Mouse (Mus musculus) kidney, adult 2 months (tissue): ENCODE measurements around the gene Pde2a.

ENCODE experiments used
- CTCF ChIP-seq: fragments of 200-500 bp; conservative IDR thresholded peaks from 2 replicates; pipeline ENCODE4 v1.5.1; 2011; ENCODE audit warnings: low read depth, mild to moderate bottlenecking, control low read depth, low read length, moderate library complexity, mixed read lengths; ENCODE audit not compliant: insufficient read depth, insufficient read length
- POLR2A ChIP-seq: fragments of 200-500 bp; IDR thresholded peaks from one replicate; pipeline ENCODE4 v1.6.1; 2011; ENCODE audit warnings: low read depth, low read length, control low read depth

DNA sequence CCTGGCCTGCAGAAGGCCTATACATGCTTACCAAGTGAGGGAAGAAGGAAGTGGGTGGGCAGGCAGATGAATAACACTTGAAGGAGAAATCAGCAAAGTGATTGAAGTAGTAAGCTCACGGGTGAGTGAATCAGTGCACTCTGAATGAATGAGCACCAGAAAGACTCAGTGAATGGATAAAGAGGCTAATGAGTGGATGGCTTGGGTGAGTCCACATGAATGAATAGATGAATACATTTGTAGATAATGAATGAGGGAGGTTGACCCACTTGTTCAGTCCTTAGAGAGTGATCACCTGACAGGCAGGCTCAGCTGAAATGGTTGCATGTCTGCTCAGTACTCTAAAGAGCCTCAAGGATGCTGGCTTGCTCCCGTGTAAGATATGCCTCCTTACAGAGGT lies 101.7 kb downstream of the Pde2a start:
- TF ChIP-seq CTCF (no peak), POLR2A (no peak)
